Mouse (Mus musculus) c-Kit-positive CD71-positive TER-119-negative erythroid progenitor cells, embryonic 14.5 days (primary cell): ENCODE measurements at regions not wholly inside any gene's neighbourhood (a gene's known extent, or its start where the extent isn't known, plus 50 kb on each side); places are given as distances from the start of the nearest gene placed in this dataset.
"Not testable (repeated sequence)": the region's sequence is repeated elsewhere in the genome, so short reads cannot be mapped to it uniquely, and the experiment has no call there.

Experiments
- DNase-seq: peaks from one replicate; pipeline ENCODE4 v3.0.0-alpha.2; 2013; ENCODE audit warnings: low read depth

- no peak for DNase-seq
These were observed 219.2 kb downstream of the Bcl11a start for GRCm38 (mm10) chr11:24296893-24297624.

GRCm38 (mm10) chr11:24297763-24298162, 219.9 kb downstream of the Bcl11a start:
- DNase-seq: no peak

DNA sequence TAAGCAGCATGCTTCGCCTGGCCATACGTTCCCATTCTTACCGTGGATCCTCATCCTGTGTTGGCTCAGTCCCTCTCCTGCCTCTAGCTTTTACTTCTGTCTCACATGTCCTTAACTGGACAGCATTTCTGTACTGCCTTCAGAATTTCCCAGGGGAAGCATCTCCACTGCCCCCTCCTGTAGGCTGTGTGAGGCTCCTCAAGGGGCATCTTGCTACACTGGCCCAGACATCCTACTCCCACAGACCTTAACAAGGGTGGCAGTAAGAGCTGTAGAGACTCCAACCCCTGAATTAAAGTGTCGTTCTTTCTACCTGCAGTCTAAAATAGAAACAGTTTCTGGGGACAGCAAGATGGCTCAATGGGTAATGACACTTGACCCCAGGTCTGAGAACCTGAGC, 222.5 kb downstream of the Bcl11a start:
- DNase-seq: no peak

- DNase-seq: no peak
These were observed 223.3 kb downstream of the Bcl11a start for GRCm38 (mm10) chr11:24301201-24301600.

DNA sequence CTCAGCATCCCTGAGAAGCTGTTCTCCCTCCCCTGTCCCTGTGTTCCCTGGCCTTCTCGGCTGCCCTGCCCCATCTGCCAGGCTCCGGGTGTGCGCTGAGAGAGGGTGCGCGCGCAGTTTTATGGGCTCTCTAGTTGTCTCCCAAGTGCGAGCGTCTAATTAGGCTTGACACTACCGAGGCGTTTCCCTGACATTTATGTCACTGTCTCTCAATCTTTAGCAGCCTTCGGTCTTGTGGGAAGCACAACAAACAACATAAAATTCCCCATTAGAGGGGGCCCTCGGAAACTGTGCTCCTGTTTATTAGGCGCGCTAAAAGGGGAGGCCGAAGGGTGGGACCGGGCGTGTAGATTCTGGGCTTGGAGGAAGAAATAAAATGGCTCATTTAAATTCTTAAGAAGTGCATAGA, 227.3 kb downstream of the Bcl11a start:
- peak; percentile 30 for DNase-seq

- DNase-seq: peak; percentile 31
These were observed 227.8 kb downstream of the Bcl11a start for GRCm38 (mm10) chr11:24305691-24306090.

DNA sequence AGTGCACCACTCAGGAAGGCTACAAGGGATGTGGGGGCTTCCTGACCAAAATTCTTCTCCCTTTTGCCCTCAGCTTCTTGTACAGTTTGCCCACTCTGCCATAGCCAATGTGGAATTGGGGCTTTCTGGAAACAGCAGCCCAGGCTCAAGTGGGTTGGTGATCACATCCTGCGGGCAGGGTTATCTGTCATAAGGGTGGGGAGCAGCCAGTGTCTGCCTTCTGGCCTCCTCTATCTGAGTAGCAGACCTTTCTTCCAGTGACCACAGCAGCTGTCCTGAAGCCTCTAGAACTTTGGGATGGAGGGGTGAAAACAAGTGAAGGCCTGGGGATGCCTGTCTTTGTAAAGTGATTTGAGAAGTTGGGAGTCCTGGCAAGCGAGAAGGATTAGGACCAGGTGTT, 228.2 kb downstream of the Bcl11a start:
- DNase-seq: no peak

GRCm38 (mm10) chr11:24307601-24308252, 229.9 kb downstream of the Bcl11a start:
- DNase-seq: no peak

DNA sequence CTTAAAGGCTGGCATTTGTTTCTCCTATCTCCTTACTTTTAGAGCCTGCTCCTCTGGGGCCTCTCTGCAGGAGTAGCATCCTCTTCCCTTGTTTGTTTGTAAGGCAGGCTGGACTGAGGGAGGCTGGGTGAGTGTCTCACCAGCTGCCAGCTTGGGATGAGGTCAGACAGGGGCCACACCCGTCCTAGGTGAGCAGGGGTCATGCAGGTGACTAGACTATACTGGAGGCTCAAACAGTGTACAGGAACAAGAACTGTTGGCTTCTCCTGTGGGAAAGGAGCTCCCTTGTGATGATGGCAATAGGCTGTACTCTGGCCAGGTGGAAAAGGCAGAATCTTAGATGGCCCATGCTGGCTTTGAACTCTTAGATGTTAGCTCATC, 230.4 kb downstream of the Bcl11a start:
- DNase-seq: no peak

DNA sequence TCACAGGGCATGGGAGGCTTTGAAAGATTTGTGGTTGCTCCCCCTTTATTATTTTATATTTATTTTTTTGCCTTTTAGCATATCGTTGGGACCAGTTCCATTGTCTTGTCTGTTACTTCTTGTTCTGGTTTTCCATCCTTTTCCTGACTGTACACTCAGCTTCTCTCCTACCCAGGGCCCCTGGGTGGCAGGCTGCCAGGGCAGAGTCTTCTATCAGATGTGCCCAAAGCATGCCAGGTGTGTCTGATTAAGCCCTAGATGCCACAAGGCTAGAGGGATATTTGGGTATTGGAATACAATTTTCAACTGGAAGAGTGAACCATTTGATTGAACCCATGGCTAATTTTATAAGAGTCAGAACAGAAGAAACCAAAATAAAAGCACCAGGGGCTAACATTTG, 236.2 kb downstream of the Bcl11a start:
- no peak for DNase-seq

DNA sequence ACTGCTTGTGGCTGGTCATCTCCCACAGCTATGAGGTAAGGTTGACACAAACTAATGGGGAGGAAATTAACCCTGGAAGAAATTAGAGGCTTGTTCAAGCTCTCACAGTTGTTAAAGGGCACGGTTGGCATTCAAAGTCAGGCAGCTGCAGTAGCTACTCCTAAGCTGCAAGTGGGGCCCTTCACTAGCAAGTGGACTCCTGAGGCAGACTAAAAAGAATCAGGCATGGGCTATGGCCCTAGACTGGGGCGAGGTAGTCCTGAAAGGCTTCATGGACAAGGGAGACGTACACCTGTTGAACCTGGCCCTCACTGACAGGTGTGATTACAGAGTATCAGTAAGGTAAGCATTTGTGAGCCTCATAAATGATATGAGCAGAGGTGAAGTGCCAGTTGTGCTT, 237.7 kb downstream of the Bcl11a start:
- DNase-seq: no peak

DNA sequence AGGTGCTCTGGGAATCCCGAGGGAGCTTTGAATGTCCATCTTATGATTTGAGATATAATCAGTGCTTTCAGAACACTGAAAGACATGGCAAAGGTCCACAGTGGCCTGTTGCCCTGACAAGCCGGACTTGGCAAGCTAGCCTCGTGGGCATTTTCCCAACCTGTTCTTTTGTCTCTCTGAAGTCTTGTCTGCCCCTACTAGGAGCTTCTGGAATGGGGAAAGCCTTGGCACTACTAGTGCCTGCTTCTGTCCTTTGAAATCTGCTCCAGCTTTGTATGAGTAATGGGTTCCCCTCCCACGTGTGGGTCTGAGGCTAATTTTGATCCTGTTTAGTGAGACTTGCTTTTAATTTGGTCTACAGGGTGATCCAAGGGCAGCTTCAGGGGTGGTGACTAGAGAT, 238.3 kb downstream of the Bcl11a start:
- DNase-seq: no peak

GRCm38 (mm10) chr11:24317989-24318735, 240.3 kb downstream of the Bcl11a start:
- DNase-seq: no peak

DNA sequence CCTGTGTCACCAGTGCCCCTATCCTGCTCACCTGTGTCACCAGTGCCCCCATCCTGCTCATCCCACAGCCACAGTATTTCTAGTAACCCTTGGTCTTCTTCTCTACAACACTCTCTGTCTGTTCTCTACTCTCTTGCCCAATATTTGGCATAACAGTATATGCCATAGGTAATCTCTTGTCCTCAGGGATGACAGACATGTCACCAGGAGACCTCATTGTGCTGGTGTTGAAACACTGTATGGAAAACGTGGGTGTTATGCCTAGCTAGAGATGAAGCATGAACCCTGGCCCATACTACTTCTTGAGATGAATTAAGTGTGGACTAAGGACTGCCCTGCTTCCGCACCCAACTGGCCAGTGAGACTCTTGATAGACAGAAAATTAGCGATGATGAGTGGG, 241.4 kb downstream of the Bcl11a start:
- no peak for DNase-seq

DNA sequence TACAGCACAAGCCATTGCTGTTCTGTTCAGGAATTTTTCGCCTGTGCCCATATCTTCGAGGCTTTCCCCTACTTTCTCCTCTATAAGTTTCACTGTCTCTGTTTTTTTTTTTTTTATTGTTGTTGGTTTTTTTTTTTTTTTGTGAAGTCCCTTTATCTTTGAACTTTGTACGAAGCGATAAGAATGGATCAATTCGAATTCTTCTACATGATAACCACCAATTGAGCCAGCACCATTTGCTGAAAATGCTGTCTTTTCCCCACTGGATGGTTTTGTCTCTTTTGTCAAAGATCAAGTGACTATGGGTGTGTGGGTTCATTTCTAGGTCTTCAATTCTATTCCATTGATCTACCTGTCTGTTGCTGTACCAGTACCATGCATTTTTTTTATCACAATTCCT, 244.6 kb downstream of the Bcl11a start:
- DNase-seq: not testable (repeated sequence)

GRCm38 (mm10) chr11:24328481-24328880, 250.6 kb downstream of the Bcl11a start:
- DNase-seq: no peak

- DNase-seq: no peak
These were observed 252.7 kb downstream of the Bcl11a start for GRCm38 (mm10) chr11:24330366-24331124.

DNA sequence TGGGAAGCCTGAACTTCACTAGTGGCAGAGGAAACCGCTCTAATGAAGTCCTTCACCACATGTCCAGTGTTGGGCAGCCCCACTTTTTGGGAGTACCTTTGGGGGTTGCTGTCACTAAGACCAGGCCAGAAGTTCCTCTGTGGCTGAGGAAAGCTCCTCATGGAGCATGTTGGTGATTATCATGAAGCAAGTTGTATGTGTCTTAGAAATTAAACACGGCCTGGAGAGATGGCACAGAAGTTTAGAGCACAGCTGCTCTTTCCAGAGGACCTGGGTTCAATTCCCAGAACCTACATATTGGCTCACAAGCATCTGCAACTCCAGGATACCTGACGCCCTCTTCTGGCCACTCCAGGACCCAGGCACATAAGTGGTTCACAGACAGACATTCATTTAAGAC, 254.4 kb downstream of the Bcl11a start:
- DNase-seq: no peak

GRCm38 (mm10) chr11:24333111-24333510, 255.3 kb downstream of the Bcl11a start:
- no peak for DNase-seq

DNA sequence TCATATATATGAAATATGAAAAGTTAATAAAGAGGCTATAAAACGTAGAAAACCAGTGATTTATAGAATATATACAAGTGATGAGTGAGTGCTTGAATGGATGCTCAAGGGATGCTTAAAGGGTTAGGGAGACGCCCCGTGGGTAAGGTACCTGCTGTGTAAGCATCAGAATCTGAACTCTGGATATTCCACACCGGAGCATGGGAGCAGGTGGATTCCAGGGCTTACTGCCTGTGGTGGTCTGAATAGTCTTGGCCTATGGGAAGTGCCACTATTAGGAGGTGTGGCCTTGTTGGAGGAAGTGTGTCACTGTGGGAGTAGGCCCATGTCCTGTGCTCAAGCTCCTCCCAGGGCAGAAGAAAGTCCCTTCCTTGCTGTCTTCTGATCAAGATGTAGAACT, 257.4 kb downstream of the Bcl11a start:
- no peak for DNase-seq

GRCm38 (mm10) chr11:24338111-24338510, 260.3 kb downstream of the Bcl11a start:
- DNase-seq: no peak

DNA sequence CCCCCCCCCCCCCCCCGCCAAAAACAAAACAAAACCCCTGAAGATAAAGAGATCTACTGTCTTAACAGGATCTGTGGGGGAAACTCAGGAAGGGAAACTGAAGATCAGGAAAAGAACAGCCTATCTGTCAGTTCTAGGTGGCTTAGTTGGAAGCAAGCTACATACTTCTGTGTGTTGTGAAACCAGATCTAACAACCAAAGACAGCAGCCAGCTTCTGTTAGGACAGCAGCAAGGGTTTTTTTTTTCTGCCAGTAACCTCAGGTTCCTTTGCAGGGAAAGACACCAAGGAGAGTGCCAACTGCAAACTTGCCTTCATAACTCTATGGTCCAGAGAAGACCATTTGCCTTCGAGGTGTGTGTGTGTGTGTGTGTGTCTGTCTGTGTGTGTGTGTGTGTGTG, 261.2 kb downstream of the Bcl11a start:
- no peak for DNase-seq
